Mouse (Mus musculus) retina, adult 2 months (tissue): ENCODE results near the gene Phf23.

ENCODE experiments used
- DNase-seq: peaks from one replicate; pipeline ENCODE4 v3.0.0-alpha.2; 2012; ENCODE audit warnings: low read depth, low spot score

The Phf23 gene

DNA sequence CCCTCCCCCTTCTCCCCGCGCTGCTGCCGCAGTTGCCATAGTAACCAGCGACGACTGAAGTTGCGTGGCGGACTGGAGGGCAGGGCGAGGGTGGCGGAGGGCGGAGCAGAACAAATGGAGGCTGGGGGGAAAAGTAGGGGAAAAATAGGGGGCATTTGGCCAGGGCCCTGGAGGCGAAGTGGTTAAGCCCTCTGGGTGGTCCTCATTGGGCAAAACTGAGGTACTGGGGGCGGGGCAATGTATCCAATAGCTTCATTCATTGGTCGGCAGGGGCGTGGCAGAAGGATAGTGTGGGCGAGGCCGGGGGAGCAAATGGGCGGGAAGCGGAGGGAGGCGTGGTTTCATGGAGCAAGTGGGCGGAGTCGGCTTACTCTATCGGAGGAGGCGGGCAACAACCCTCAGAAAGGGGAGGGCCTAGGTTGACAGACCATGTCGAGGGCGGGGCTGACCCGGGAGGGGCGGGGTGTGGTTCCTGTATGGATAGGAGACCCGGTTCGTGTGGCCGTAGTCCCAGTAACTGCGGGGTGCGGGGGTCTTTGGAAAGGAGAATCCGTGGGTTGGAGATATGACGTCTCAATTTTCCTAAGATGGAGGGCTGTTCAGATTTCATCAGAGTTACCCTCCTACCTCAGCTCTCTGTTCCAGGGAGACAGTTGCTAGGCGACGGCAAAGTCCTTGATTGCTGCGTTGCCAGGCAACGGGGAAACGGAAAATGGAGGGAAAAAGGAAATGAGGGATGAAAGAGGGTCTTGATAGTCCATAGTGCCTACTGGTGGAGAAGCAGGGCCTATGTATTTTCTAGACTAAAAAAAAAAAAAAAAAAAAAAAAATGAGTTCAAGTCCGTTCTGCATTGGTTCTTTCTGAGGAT, 25.9 kb downstream of the Phf23 start:
- DNase-seq: peak; percentile 91

DNA sequence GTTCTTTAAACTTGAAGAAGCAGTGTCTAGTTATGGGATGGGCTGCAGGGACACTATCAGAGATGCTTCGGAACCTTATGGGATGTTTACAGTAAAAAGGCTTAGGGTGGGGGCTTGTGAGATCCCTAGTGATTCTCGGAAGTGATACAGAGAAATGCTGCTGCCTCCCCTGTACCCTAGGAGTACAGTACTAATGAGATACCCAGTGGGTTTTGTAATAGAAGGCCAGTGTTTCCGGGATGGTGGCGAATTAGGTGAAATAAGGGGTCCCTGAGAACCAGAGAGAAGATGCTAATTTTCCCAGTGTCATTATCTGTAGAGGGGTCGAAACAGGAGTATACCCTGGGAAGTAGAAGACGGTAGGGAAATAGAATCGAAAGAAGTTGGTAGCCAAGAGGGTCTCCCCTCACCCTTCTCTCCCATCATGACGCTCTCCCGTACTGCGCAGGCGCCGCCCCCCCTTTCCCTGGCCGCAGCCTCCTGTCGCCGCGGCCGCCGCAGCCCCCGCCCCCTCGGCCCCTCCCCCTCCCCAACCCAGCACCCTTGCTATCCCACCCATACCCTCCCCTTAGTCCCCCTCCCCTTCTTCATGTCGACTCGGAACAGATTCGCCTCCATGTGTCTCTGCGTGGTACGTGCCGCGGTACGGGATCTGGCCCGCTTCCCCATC, 28.0 kb downstream of the Phf23 start:
- no peak for DNase-seq

DNA sequence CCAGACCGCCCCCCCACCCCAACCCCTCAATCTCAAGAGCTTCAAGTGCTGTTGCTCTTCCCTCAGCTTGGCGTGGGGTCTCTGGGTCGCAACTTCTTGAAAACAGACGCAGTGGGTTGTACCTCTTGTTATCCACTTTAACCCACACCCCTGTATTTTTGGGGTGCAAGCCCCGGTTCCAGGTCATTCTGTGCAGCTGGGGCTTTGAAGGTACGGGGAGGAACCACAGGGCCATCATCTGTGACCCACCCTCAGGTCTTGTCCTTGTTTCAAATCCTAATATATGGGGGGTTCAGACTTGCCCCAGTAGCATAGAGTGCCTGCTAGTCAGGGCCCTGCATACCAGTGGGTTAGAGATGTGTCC, 28.6 kb downstream of the Phf23 start:
- DNase-seq: no peak

DNA sequence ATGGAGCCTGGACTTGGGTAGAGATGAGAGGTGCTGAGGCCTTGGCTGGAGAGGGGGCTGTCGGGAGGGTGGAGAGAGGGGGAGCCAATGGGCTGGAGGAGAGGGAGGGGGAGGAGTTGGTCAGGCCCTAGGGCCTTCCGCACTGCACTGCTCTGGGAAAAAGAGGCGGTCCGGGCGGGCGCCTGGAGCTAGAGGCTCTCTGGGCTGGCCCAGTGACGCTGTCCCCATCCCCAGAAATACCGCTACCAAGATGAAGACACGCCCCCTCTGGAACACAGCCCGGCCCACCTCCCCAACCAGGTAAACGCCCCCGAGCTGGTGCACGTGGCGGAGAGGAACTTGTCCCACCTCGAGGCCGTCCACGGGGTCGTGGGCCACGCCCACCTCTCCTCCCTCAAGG, 31.1 kb downstream of the Phf23 start:
- DNase-seq: no peak

DNA sequence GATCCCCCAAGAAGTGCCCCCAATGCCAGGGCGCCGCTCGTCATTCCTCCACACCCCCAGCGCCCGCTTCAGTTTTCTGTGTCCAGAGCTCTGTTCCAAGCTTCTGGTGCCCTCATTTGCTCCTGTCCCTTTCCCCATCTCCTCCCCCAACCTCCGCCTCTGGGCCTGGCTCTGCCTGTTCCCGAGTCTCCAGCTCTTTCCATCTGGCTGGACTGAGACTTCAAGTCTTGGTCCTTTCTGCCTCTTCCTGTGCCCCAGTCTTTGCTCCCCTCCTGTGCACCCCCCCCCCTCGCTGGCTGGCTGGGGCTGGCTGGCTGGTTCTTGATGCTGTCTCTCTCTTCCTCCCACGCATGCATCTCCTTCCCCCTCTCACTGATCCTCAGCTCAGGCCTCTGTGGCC, 31.8 kb downstream of the Phf23 start:
- DNase-seq: no peak

DNA sequence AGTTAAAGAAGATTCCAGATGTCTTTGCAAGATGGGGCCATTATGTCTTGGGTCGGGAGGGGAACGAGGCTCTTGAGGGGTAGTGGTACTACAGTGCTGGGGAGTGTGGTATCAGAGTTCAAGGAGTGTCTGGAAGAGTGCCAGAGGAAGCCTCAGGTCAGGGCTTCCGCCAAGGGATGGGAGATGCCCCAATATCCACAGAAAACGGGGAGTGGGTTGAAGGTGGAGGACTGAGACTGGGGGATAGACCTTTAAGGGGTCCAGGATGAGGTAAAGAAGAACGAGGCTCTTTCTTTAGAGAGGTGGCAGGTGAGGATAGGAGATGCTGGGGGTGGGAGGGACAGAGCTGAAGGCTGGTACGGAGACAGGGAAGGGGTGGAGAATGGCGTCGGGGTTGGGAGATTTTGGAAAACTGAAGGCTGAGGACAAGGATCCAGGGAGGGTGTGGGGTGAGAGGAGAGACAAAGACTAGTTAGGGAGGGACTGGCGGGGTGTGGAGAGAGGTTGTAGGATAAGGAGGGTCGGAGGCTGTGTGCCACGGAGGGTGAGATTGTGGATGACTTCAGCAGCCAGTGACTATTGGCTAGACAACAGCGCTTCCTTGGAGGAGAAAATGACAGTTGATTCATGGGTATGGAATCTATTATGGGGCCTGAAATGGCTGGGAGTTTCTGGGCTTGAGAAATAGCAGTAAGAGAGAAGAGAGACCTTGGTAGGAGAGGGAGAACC, 33.0 kb downstream of the Phf23 start:
- DNase-seq: no peak

DNA sequence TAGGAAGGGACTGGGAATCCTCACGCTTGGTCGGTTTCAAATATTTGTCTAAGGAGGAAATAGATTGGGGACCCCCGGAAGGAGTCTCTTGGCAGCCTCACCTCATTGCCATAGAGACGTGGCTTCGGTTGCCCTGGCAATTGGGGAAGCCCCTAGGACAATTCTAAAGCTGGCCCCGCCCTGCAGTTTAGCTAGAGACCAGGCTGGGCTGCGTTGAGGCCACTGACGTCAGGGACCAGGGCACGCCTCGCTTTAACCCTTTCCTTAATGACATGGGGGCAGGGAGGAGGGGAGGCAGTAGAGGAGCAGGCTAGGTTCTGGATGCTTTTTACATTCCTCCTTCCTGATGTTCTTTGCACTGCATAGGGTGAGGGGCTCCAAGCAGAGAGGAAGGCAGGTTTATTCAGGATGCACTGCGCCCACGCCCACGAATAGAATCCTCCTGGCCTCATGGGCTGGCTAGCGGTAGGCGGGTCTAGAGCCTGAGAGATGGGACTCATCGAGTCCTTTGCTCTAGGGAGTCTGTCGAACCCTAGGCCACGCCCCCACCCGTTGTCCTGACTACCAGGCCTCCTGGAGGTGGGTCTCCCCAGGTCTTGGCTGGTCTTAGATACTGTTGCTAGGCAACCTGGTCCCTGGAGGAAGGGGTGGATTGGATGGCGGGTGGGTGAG, 33.7 kb downstream of the Phf23 start:
- DNase-seq: no peak

DNA sequence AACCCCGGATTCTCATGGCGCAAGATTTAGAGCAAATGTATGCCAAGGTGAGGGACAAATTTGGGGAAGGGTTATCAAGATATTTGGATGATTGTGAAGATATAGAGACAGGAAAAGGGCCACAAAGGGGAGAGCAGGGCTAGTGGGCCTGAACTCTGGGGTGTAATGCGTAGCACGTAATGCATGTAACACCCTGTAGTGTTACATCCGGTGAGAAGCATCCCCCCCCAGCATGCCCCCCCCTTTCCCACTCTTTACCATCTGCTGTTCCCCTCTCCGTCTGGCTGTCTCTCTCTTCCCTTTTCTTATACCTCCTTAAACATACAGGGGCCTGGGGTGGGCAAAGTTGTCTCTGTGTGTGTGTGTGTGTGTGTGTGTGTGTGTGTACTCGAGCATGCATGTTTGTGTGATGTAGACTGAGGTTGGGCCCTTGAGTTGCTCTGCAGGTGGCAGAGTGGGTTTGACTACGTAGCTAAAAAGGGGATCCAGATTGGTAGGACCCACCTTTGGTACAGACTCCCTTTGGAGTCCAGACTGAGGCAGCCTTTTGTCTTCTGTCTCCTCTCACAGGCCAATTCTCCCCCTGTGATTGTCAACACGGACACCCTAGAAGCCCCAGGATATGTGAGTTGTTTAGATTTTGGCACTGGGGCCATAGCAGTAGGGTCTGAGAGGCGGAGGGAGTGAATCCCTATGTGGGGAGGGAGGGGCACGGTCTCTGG, 34.4 kb downstream of the Phf23 start:
- DNase-seq: no peak

DNA sequence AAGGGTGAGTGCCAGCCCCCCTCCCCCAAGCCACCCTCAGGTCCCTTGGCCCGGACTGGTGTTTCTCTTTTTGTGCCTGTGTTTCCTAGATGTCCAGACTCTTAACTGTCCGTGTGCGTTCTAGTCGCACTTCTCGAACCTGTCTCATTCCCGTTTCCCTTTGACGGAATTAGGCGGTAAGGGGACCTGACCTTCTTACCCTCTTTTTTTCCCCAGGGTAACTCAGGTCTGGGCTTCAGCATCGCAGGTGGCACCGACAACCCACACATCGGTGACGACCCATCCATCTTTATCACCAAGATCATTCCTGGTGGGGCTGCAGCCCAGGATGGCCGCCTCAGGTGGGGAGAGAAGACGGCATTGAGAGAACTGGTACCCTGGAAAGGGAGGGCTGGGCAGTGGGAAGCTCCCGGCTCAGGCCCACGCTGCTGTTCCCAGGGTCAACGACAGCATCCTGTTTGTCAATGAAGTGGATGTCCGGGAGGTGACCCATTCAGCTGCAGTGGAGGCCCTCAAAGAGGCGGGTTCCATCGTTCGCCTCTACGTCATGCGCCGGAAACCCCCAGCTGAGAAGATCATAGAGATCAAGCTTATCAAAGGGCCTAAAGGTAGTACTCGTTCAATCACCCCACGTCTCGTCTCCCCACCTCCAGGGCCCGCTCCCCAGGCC, 35.2 kb downstream of the Phf23 start:
- no peak for DNase-seq

DNA sequence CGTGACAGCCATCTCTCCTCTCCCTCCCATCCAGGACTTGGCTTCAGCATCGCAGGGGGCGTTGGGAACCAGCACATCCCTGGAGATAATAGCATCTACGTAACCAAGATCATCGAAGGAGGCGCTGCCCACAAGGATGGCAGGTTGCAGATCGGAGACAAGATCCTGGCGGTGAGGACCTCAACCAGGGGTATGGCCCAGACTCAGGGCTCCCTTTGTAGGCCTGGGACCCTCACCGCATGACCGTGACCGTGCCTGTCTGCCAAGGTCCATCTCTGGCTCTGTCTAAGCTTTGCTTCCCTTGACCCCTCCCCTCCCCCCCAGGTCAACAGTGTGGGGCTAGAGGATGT, 35.7 kb downstream of the Phf23 start:
- DNase-seq: no peak

DNA sequence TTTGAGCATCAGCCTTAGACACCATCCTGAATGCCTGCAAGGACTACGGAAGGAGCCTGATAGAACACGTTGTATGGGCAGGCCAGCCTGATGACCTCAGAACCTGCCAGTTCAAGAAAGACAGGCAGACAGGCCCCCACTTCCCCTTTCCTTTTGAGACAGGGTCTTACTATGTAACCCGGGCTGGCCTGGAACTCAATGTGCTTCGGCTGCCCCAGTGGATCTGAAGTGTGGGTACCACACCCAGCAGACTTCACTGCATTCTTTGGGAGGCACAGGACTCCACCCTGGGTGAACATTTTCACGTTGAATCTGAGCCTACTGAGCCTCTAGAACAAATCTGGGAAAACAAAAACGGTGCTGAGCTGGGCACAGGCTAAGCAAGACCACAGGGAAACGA, 42.6 kb downstream of the Phf23 start:
- no peak for DNase-seq

DNA sequence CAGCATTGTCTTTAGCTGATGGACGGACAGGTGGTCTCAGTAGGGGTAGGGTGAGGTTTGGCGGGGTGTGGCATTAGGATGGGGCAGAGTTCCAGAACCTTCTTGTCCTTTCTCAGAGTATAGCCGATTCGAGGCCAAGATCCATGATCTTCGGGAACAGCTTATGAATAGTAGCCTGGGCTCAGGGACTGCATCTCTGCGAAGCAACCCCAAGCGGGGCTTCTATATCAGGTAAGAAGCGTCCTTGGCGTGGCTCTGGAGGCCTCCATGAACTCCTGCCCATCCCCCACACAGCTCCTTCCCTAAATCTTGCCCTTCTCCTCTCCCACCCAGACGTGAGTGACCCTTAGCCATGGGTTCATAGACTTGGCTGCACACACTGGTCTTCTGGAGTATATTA, 44.1 kb downstream of the Phf23 start:
- no peak for DNase-seq

DNA sequence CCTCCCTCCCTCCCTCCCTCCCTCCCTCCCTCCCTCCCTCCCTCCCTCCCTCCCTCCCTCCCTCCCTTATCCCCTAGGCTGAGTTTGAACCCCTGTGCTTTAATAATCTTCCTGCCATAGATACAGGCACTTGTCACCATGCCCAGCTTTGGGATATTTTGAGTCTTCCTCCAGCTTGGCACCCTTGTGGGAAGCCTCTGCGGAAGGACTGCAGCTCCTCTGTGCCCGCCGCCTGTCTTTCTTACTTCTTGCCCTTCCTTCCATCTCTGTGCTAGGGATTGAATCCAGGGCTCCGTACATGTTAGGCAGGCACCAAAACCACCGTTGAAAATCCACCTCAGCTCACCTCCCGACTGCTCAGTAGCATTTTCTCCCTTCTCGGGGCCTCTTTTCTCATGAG, 44.6 kb downstream of the Phf23 start:
- no peak for DNase-seq

DNA sequence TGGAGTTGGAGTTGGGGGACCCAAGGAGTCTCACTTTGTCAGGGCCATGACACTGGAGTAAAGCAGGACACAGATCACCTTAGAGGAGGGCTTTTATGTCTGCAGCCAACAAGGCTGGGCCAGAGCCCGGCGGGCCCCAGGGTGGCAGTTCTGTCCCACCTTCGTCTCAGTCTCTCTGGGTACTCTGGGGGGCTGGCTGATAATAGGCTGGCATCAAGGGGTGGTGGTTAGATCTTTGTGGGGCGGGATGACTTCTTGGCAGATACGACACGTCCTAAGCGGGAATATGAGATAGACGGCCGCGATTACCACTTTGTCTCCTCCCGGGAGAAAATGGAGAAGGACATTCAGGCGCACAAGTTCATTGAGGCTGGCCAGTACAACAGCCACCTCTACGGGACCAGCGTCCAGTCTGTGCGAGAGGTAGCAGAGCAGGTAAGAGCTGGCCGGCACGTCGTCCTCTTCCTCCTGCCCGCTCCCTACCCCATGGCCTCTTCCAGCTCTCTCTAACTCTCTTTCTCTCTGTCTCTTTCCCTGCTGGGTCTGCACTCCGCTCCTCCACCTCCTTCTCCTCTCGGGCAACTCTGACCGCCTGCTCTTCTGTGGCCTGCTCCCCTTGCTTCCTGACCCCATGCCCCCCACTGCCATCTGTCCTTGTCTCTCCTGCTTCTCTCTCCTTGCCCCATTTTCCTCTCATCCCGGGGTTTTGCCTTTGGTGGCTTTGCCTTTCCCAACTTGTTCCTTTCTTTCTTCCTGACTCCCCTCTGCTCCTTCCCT, 46.9 kb downstream of the Phf23 start:
- no peak for DNase-seq

DNA sequence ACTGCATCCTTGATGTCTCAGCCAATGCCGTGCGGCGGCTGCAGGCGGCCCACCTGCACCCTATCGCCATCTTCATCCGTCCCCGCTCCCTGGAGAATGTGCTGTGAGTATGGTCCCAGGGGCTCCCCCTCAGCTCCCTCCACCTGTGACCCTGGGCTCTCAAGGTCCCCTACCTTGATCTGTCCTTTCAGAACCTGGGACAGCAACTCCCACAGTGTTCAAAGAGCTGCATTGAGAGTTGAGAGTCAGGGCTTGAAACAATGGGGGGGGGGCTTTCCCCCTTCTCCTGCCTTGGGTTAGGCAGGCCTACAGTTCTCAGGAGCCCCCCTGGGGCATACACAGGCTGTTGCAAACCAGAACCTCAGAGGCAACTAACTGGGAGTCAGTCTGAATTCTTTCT, 48.1 kb downstream of the Phf23 start:
- no peak for DNase-seq

DNA sequence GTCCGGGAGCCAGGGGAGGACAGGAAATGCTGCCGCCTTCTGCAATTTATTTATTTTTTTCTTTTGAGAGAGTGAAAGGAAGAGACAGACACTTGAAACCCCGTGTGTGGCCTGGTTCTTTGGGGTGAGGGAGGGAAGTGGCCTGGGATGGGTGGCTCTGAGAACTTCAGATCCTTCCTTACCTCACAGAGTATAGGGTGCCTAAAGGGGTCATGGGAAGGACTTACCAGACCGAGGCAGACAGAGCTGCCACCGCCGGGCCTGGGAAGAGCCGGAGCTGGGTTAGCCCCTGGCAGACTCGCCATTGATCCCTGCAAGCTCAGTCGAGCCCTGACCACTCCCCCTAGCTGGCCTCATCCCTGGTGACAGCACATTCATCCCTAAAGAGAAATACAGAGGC, 49.9 kb downstream of the Phf23 start:
- DNase-seq: no peak

DNA sequence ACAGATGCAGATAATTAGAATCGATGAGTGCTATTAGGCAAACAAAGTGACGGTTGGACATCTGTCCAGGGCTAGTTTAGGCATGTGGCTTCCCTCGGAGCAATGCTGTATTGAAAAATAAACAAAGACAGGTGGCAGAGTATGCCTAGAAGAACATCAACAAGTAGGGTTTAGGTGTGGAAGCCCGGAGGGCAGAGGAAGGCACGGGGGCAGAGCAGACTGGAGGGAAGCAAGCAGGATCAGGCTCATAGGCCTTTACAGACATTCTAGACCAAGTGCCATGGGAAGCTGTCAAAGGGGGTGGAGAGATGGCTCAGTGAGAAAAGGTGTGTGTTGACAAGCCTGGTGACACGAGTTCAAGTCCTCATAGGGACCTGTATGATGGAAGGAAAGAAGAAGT, 53.8 kb downstream of the Phf23 start:
- no peak for DNase-seq
